Mouse (Mus musculus): ENCODE results near the gene Mex3a. TPM values are rescaled to one million over a fixed set of nuclear protein-coding genes. Genes with fewer than 3 reads are reported as not detected.

Gene Mex3a
- polyA plus RNA-seq, 1 experiment from 2014 or later: 44.4 TPM

DNA sequence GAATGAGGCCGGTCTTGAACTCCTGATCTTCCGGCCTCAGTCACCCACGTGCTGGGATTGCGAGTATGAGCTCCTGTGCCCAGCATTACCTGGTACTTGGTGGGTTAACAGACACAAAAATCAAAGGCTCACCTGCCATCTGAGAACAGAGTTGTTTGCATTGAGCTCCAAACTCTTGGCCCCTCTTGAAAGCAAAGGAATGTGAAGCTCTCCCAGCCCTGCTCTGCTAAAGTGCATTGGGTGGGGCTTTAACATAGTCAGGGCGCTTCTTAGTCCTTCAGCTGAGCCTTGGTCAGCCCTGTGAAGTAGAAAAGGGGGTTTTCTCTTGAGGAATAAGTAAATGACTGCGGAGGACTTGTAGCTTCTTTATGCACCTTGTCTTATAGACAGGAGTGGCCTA is 53.6 kb downstream of the Mex3a start:
- H3K4me1 ChIP-seq (replicated peaks; ENCODE audit: control insufficient read depth, insufficient read depth, low read length): no peaks in the 10 kb centered on the region
- DNase-seq (ENCODE audit: low spot score) (no peak), ATAC-seq (replicated peaks; ENCODE audit: low FRiP score) (no peak)
- no peaks in the 10 kb centered on the region for H3K27me3 ChIP-seq (ENCODE audit: control insufficient read depth, insufficient read depth, low read length)
- no peak overlapping the region for H3K9ac ChIP-seq (ENCODE audit: low read length)
- peaks cover 6% of the 10 kb centered on the region; the same call in 1 of the 2 replicates for H3K36me3 ChIP-seq (ENCODE audit: control insufficient read depth, insufficient read depth, low read length)
- WGBS: 95% methylated on average over 6 of the region's 6 CpGs
- H3K9me3 ChIP-seq (ENCODE audit: control insufficient read depth, low read length): no peaks in the 10 kb centered on the region
- H3K4me3 ChIP-seq (ENCODE audit: low read depth, low read length): no peak overlapping the region
- H3K27ac ChIP-seq (ENCODE audit: low read depth, low read length): no peak overlapping the region
- H3K4me2 ChIP-seq (ENCODE audit: low read depth, low read length, severe bottlenecking): no peak overlapping the region

DNA sequence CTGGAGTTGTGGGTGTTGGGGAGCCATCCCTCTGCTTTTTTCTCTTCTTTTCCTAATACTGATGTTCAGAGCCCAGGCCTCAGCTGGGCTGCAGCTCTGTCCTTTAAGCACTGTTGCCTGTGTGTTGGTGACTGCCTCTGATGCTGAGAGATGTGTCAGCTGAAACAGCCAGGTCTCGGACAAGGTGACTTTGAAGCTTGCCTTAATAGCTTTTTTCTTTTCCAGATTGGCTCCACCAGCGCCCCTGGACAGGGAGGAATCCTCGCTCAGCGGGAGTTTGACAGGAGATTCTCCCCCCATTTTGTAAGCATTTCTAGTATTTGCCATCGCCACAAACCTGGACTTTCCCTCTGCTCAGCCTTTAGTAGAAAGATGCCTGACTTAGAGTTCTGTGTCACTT is 54.4 kb downstream of the Mex3a start:
- Histone ChIP-seq H3K4me3 (ENCODE audit: low read depth, low read length) (no peak overlapping the region), H3K9me3 (ENCODE audit: control insufficient read depth, low read length) (no peaks in the 10 kb centered on the region), H3K9ac (ENCODE audit: low read length) (no peak overlapping the region), H3K36me3 (ENCODE audit: control insufficient read depth, insufficient read depth, low read length) (peaks cover 6% of the 10 kb centered on the region; the same call in 1 of the 2 replicates), H3K27ac (ENCODE audit: low read depth, low read length) (no peak overlapping the region), H3K27me3 (ENCODE audit: control insufficient read depth, insufficient read depth, low read length) (no peaks in the 10 kb centered on the region), H3K4me1 (replicated peaks; ENCODE audit: control insufficient read depth, insufficient read depth, low read length) (no peaks in the 10 kb centered on the region), H3K4me2 (ENCODE audit: low read depth, low read length, severe bottlenecking) (no peak overlapping the region)
- DNase-seq (ENCODE audit: low spot score) (no peak), ATAC-seq (replicated peaks; ENCODE audit: low FRiP score) (no peak)
- 92% methylated on average over 5 of the region's 5 CpGs for WGBS

DNA sequence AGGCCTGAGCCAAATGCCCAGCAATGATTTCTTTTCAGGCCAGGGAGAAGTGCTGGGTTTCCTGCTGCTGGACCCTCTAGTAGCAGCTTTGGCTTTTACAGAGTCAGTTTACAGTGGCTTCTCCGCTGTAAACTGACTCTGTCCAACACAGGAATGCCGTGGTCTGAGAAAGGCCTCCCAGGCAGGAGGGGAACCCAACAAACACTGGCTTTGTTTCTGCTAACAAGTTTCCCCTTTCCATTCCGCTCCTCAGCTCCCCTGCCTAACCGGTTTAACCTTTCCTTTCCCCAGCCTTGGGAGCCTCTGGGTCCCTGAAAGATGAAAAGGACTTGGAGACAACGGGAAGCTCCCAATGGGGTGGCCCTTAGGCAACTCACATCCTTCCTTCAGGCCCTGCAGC is 58.1 kb downstream of the Mex3a start:
- H3K9me3 ChIP-seq (ENCODE audit: control insufficient read depth, low read length): no peaks in the 10 kb centered on the region
- 30% methylated on average over 5 of the region's 5 CpGs for WGBS
- no peak overlapping the region for H3K27ac ChIP-seq (ENCODE audit: low read depth, low read length)
- 0 out of 2 replicates have a peak overlapping the region, but pooled peaks have one; percentile 3 for H3K9ac ChIP-seq (ENCODE audit: low read length)
- ATAC-seq (replicated peaks; ENCODE audit: low FRiP score): no peak
- no peaks in the 10 kb centered on the region for H3K4me1 ChIP-seq (replicated peaks; ENCODE audit: control insufficient read depth, insufficient read depth, low read length)
- no peak overlapping the region for H3K4me2 ChIP-seq (ENCODE audit: low read depth, low read length, severe bottlenecking)
- H3K4me3 ChIP-seq (ENCODE audit: low read depth, low read length): no peak overlapping the region
- H3K27me3 ChIP-seq (ENCODE audit: control insufficient read depth, insufficient read depth, low read length): no peaks in the 10 kb centered on the region
- H3K36me3 ChIP-seq (ENCODE audit: control insufficient read depth, insufficient read depth, low read length): peaks cover 6% of the 10 kb centered on the region; the same call in 1 of the 2 replicates
- DNase-seq (ENCODE audit: low spot score): no peak

MicroRNAs encoded within 50 kb of the gene (microRNA counts, 519-probe panel; counts per million panel counts)
- 31.2 counts per million for microRNA mmu-miR-1905

Small RNA genes within 50 kb of the gene (microRNA-seq; reads per million reads assigned to microRNA genes)
- gene Mir1905 (ENCODE audit: insufficient number of aligned reads): not detected

Other genes with a start within 250 kb of the Mex3a start
- gene Gm38392, start 245.2 kb upstream of the Mex3a start, polyA plus RNA-seq (2014; fragmentation: Nextera tagmentation; extraction: Ambion mirVana): 0.16 TPM in 1 of 2 replicates, not detected in the other
- 10.4 and 12.2 TPM in 2 replicates for gene Tsacc, start 235.4 kb upstream of the Mex3a start, polyA plus RNA-seq (2014; fragmentation: Nextera tagmentation; extraction: Ambion mirVana)
- 725 and 780 TPM in 2 replicates for gene Cct3, start 235.3 kb upstream of the Mex3a start, polyA plus RNA-seq (2014; fragmentation: Nextera tagmentation; extraction: Ambion mirVana)
- 77.2 and 87.2 TPM in 2 replicates for gene Glmp, start 207.4 kb upstream of the Mex3a start, polyA plus RNA-seq (2014; fragmentation: Nextera tagmentation; extraction: Ambion mirVana)
- gene Tmem79, start 196.2 kb upstream of the Mex3a start, polyA plus RNA-seq (2014; fragmentation: Nextera tagmentation; extraction: Ambion mirVana): 1.6 and 2.7 TPM in 2 replicates
- 70.6 and 75.4 TPM in 2 replicates for gene Smg5, start 196.1 kb upstream of the Mex3a start, polyA plus RNA-seq (2014; fragmentation: Nextera tagmentation; extraction: Ambion mirVana)
- 1.1 and 1.2 TPM in 2 replicates for gene Paqr6, start 167.8 kb upstream of the Mex3a start, polyA plus RNA-seq (2014; fragmentation: Nextera tagmentation; extraction: Ambion mirVana)
- gene Bglap3, start 159.7 kb upstream of the Mex3a start, polyA plus RNA-seq (2014; fragmentation: Nextera tagmentation; extraction: Ambion mirVana): not detected in 2 replicates
- not detected in 2 replicates for gene Bglap2, start 153.7 kb upstream of the Mex3a start, polyA plus RNA-seq (2014; fragmentation: Nextera tagmentation; extraction: Ambion mirVana)
- not detected in 2 replicates for gene Bglap, start 147.9 kb upstream of the Mex3a start, polyA plus RNA-seq (2014; fragmentation: Nextera tagmentation; extraction: Ambion mirVana)
- gene Pmf1, start 122.1 kb upstream of the Mex3a start, polyA plus RNA-seq (2014; fragmentation: Nextera tagmentation; extraction: Ambion mirVana): 141 and 158 TPM in 2 replicates
- 22.6 and 23.1 TPM in 2 replicates for gene Slc25a44, start 107.3 kb upstream of the Mex3a start, polyA plus RNA-seq (2014; fragmentation: Nextera tagmentation; extraction: Ambion mirVana)
- gene Sema4a, start 71.2 kb upstream of the Mex3a start, polyA plus RNA-seq (2014; fragmentation: Nextera tagmentation; extraction: Ambion mirVana): 9.3 and 10.3 TPM in 2 replicates
- gene Lmna, start 22.4 kb upstream of the Mex3a start, polyA plus RNA-seq (2014; fragmentation: Nextera tagmentation; extraction: Ambion mirVana): 19.4 and 20.4 TPM in 2 replicates
- gene Rab25, start 15.9 kb downstream of the Mex3a start, polyA plus RNA-seq (2014; fragmentation: Nextera tagmentation; extraction: Ambion mirVana): 0.43 and 1.1 TPM in 2 replicates
- gene Lamtor2, start 20.7 kb downstream of the Mex3a start, polyA plus RNA-seq (2014; fragmentation: Nextera tagmentation; extraction: Ambion mirVana): 89.3 and 96.0 TPM in 2 replicates
- 89.2 and 95.0 TPM in 2 replicates for gene Ubqln4, start 21.4 kb downstream of the Mex3a start, polyA plus RNA-seq (2014; fragmentation: Nextera tagmentation; extraction: Ambion mirVana)
- gene Ssr2, start 43.5 kb downstream of the Mex3a start, polyA plus RNA-seq (2014; fragmentation: Nextera tagmentation; extraction: Ambion mirVana): 142 and 148 TPM in 2 replicates
- 118 and 123 TPM in 2 replicates for gene Arhgef2, start 73.6 kb downstream of the Mex3a start, polyA plus RNA-seq (2014; fragmentation: Nextera tagmentation; extraction: Ambion mirVana)
- not detected in 2 replicates for gene Rxfp4, start 120.7 kb downstream of the Mex3a start, polyA plus RNA-seq (2014; fragmentation: Nextera tagmentation; extraction: Ambion mirVana)
- gene Khdc4, start 153.4 kb downstream of the Mex3a start, polyA plus RNA-seq (2014; fragmentation: Nextera tagmentation; extraction: Ambion mirVana): 111 and 116 TPM in 2 replicates
- gene Rit1, start 184.4 kb downstream of the Mex3a start, polyA plus RNA-seq (2014; fragmentation: Nextera tagmentation; extraction: Ambion mirVana): 37.9 and 43.4 TPM in 2 replicates
- 184 and 193 TPM in 2 replicates for gene Syt11, start 242.8 kb downstream of the Mex3a start, polyA plus RNA-seq (2014; fragmentation: Nextera tagmentation; extraction: Ambion mirVana)

Data from forebrain, embryonic 11.5 days (tissue).